ENCODE assay signal across 8 mouse cellular contexts in genomic region chr10:70485287-70485612, GRCm38 (mm10). TPM values are rescaled to one million over a fixed set of nuclear protein-coding genes. Genes with fewer than 3 reads are reported as not detected.
A peak's percentile ranks its signal among the peaks of the same experiment; 100 is the strongest.
DNase-seq lines count a peak whose midpoint lies in the region; ATAC-seq and TF ChIP-seq lines count a peak whose summit lies in the region.

No protein-coding gene starts in this region.

- no peaks in the 10 kb centered on the region; the same call in 1 of the 2 replicates for H3K4me1 ChIP-seq in heart, postnatal 0 days (ENCODE audit: control insufficient read depth, insufficient read depth)
- H3K4me1 ChIP-seq in forebrain, embryonic 11.5 days (replicated peaks; ENCODE audit: control insufficient read depth, insufficient read depth, low read length), result peaks cover 5% of the 10 kb centered on the region; the same call in 1 of the 2 replicates

- no peak for DNase-seq in heart, postnatal 0 days (ENCODE audit: low spot score)
- DNase-seq in heart, adult 11 months, result no peak
- DNase-seq in ZHBTc4 (ENCODE audit: low read depth, low spot score), result peak; percentile 66
- DNase-seq in forebrain, embryonic 11.5 days (ENCODE audit: low spot score), result peak; percentile 87
- DNase-seq in mesoderm, embryonic 11.5 days (ENCODE audit: low read depth, low spot score), result peak; percentile 41
- DNase-seq in yolk sac, embryonic 10.5 days (ENCODE audit: low spot score), result no peak
- no peak for DNase-seq in cerebellum, postnatal 25 days
- no peak for DNase-seq in cerebellum, adult 9-10 months

- peak overlapping the region; percentile 8; the same call in 1 of the 2 replicates for H3K27ac ChIP-seq in heart, postnatal 0 days (ENCODE audit: low read depth)
- peak overlapping the region; percentile 84 for H3K27ac ChIP-seq in forebrain, embryonic 11.5 days (ENCODE audit: low read depth, low read length)

- H3K9ac ChIP-seq in heart, postnatal 0 days (replicated peaks; ENCODE audit: low read depth, low read length), result no peak overlapping the region
- H3K9ac ChIP-seq in forebrain, embryonic 11.5 days (ENCODE audit: low read length), result no peak overlapping the region

- WGBS in heart, postnatal 0 days, result 57% methylated on average over 7 of the region's 7 CpGs
- WGBS in forebrain, embryonic 11.5 days, result 8% methylated on average over 7 of the region's 7 CpGs

- no peak overlapping the region for H3K4me2 ChIP-seq in heart, postnatal 0 days (ENCODE audit: low read depth, low read length)
- peak overlapping the region; percentile 30; the same call in 1 of the 2 replicates for H3K4me2 ChIP-seq in forebrain, embryonic 11.5 days (ENCODE audit: low read depth, low read length, severe bottlenecking)

- no peak overlapping the region for H3K4me3 ChIP-seq in heart, postnatal 0 days (ENCODE audit: low read depth, low read length)
- H3K4me3 ChIP-seq in forebrain, embryonic 11.5 days (ENCODE audit: low read depth, low read length), result no peak overlapping the region

- no peak for TF ChIP-seq EP300 in heart, postnatal 0 days (IDR thresholded peaks at IDR 0.05; ENCODE audit: low read depth)

- H3K9me3 ChIP-seq in heart, postnatal 0 days (replicated peaks; ENCODE audit: control insufficient read depth, low read length), result no peaks in the 10 kb centered on the region
- H3K9me3 ChIP-seq in forebrain, embryonic 11.5 days (ENCODE audit: control insufficient read depth, low read length), result no peaks in the 10 kb centered on the region

- no peak for ATAC-seq in heart, postnatal 0 days (ENCODE audit: insufficient read depth, low read depth)
- ATAC-seq in forebrain, embryonic 11.5 days (replicated peaks; ENCODE audit: low FRiP score), result peak; percentile 82

- no peak for TF ChIP-seq CTCF in heart, postnatal 0 days (IDR thresholded peaks at IDR 0.05; ENCODE audit: low read depth)

- H3K27me3 ChIP-seq in heart, postnatal 0 days (ENCODE audit: control insufficient read depth, insufficient read depth, low read length), result no peaks in the 10 kb centered on the region
- H3K27me3 ChIP-seq in forebrain, embryonic 11.5 days (ENCODE audit: control insufficient read depth, insufficient read depth, low read length), result no peaks in the 10 kb centered on the region

- peaks cover 3% of the 10 kb centered on the region; the same call in 1 of the 2 replicates for H3K36me3 ChIP-seq in heart, postnatal 0 days (replicated peaks; ENCODE audit: control insufficient read depth, insufficient read depth, low read length)
- no peaks in the 10 kb centered on the region for H3K36me3 ChIP-seq in forebrain, embryonic 11.5 days (ENCODE audit: control insufficient read depth, insufficient read depth, low read length)

RNA-seq across cellular contexts. Expression of gene Fam13c, which starts 45.0 kb away (rescaled TPM):
- 0.19 and 2.2 TPM in 2 replicates for total RNA-seq in heart, postnatal 0 days (2014; rRNA removed; ENCODE audit: low replicate concordance)
- polyA plus RNA-seq in heart, postnatal 0 days (2015; fragmentation: Nextera tagmentation; extraction: Ambion mirVana), result 7.8 and 8.7 TPM in 2 replicates
- polyA plus RNA-seq in forebrain, embryonic 11.5 days (2014; fragmentation: Nextera tagmentation; extraction: Ambion mirVana), result 11.7 and 13.6 TPM in 2 replicates

Comparison
In these comparisons a context has a peak if more than half of its experiments do, and no peak if none do; other contexts are left out.
1. DNase-seq: peak in ZHBTc4 (single experiment), forebrain, embryonic 11.5 days (single experiment) and mesoderm, embryonic 11.5 days (single experiment); none in heart, postnatal 0 days (single experiment), heart, adult 11 months (single experiment), yolk sac, embryonic 10.5 days (single experiment), cerebellum, postnatal 25 days (0 of 2) and cerebellum, adult 9-10 months (single experiment).